ENCODE assay signal across 21 mouse cellular contexts in genomic region chr13:104074230-104074629, GRCm38 (mm10). TPM values are rescaled to one million over a fixed set of nuclear protein-coding genes. Genes with fewer than 3 reads are reported as not detected.
DNase-seq lines count a peak whose midpoint lies in the region; ATAC-seq and TF ChIP-seq lines count a peak whose summit lies in the region.
"Had no signal": no experiment of that assay in that cellular context is flagged by ENCODE, and none has a peak within 500 bp of the region (broad histone marks: within the 10 kb centered on the region; RNA-seq: fewer than 3 reads in every experiment).

No protein-coding gene starts in this region.

- H3K9ac ChIP-seq in heart, embryonic 12.5 days = no peak overlapping the region
- no peak overlapping the region for H3K9ac ChIP-seq in liver, embryonic 11.5 days (ENCODE audit: low read depth, low read length)
- no peak overlapping the region for H3K9ac ChIP-seq in liver, embryonic 13.5 days
- H3K9ac ChIP-seq: forebrain, embryonic 13.5 days; hindbrain, embryonic 14.5 days; neural tube, embryonic 12.5 days had no signal

- peaks cover 15% of the 10 kb centered on the region; the same call in 1 of the 2 replicates for H3K4me1 ChIP-seq in heart, embryonic 12.5 days (replicated peaks)
- H3K4me1 ChIP-seq in heart, embryonic 10.5 days = peaks cover 10% of the 10 kb centered on the region
- H3K4me1 ChIP-seq in liver, embryonic 11.5 days (replicated peaks; ENCODE audit: control insufficient read depth, insufficient read depth, low read length) = peaks cover 6% of the 10 kb centered on the region
- peaks cover 12% of the 10 kb centered on the region for H3K4me1 ChIP-seq in liver, embryonic 13.5 days (replicated peaks)
- H3K4me1 ChIP-seq: forebrain, embryonic 13.5 days; neural tube, embryonic 12.5 days had no signal

- no peak for DNase-seq in heart, embryonic 10.5 days (ENCODE audit: low spot score)
- DNase-seq in liver, embryonic 11.5 days (ENCODE audit: low spot score) = no peak
- no peak for DNase-seq in liver
- DNase-seq in liver, embryonic 13.5 days = no peak
- no peak for DNase-seq in retina, embryonic 14.5 days (ENCODE audit: low spot score)
- no peak for DNase-seq in left cerebral cortex, adult 2 months (ENCODE audit: extremely low spot score in 1 of 2, low spot score in 2 of 2)
- DNase-seq: cerebellum, adult 8-10 months; cerebellum, postnatal 25 days; left cerebral cortex, postnatal 4 days; right cerebral cortex, postnatal 4 days; thymus, adult 18-20 months had no signal

- no peaks in the 10 kb centered on the region for H3K27me3 ChIP-seq in heart, embryonic 12.5 days (replicated peaks)
- H3K27me3 ChIP-seq in heart, embryonic 10.5 days (ENCODE audit: insufficient read depth, poor library complexity, severe bottlenecking) = no peaks in the 10 kb centered on the region
- no peaks in the 10 kb centered on the region for H3K27me3 ChIP-seq in liver, embryonic 11.5 days (replicated peaks; ENCODE audit: control insufficient read depth, insufficient read depth, low read length)
- no peaks in the 10 kb centered on the region for H3K27me3 ChIP-seq in liver, embryonic 13.5 days
- H3K27me3 ChIP-seq: forebrain, embryonic 13.5 days; neural tube, embryonic 12.5 days; Patski had no signal

- ATAC-seq in heart, embryonic 12.5 days (ENCODE audit: insufficient number of reproducible peaks, low FRiP score) = no peak
- peak; percentile 56; the same call in 1 of the 2 replicates for ATAC-seq in liver, embryonic 11.5 days (replicated peaks; ENCODE audit: low FRiP score)
- peak; percentile 61 for ATAC-seq in liver, embryonic 13.5 days (ENCODE audit: low read depth)
- ATAC-seq: forebrain, embryonic 13.5 days; midbrain, embryonic 16.5 days; Patski had no signal

- H3K4me3 ChIP-seq in heart, embryonic 12.5 days = no peak overlapping the region
- H3K4me3 ChIP-seq in heart, embryonic 10.5 days = no peak overlapping the region
- no peak overlapping the region for H3K4me3 ChIP-seq in liver, embryonic 11.5 days (ENCODE audit: low read depth, low read length)
- H3K4me3 ChIP-seq in liver, embryonic 13.5 days (replicated peaks) = no peak overlapping the region
- no peak overlapping the region for H3K4me3 ChIP-seq in left cerebral cortex, adult 2 months
- H3K4me3 ChIP-seq: forebrain, embryonic 13.5 days; neural tube, embryonic 12.5 days had no signal

- no peaks in the 10 kb centered on the region for H3K9me3 ChIP-seq in heart, embryonic 12.5 days (replicated peaks)
- H3K9me3 ChIP-seq in heart, embryonic 10.5 days = no peaks in the 10 kb centered on the region
- H3K9me3 ChIP-seq in liver, embryonic 11.5 days (ENCODE audit: control insufficient read depth, low read length) = no peaks in the 10 kb centered on the region
- H3K9me3 ChIP-seq in liver, embryonic 13.5 days (replicated peaks) = no peaks in the 10 kb centered on the region
- H3K9me3 ChIP-seq: forebrain, embryonic 13.5 days; neural tube, embryonic 12.5 days had no signal

- intact Hi-C loops in left cerebral cortex, adult 2 months (cut with DNase I) = no loop called here

- H3K4me2 ChIP-seq in heart, embryonic 12.5 days = no peak overlapping the region
- H3K4me2 ChIP-seq in liver, embryonic 11.5 days = no peak overlapping the region
- H3K4me2 ChIP-seq in liver, embryonic 13.5 days = no peak overlapping the region
- H3K4me2 ChIP-seq: forebrain, embryonic 13.5 days; hindbrain, embryonic 14.5 days; midbrain, embryonic 11.5 days; neural tube, embryonic 12.5 days had no signal

- no peak for TF ChIP-seq CTCF in left cerebral cortex, adult 2 months (IDR thresholded peaks at IDR 0.05)

- H3K36me3 ChIP-seq in heart, embryonic 12.5 days = peaks cover 13% of the 10 kb centered on the region
- H3K36me3 ChIP-seq in heart, embryonic 10.5 days = peaks cover 9% of the 10 kb centered on the region
- no peaks in the 10 kb centered on the region; the same call in 1 of the 2 replicates for H3K36me3 ChIP-seq in liver, embryonic 11.5 days (ENCODE audit: control insufficient read depth, insufficient read depth, low read length)
- no peaks in the 10 kb centered on the region for H3K36me3 ChIP-seq in liver, embryonic 13.5 days
- H3K36me3 ChIP-seq: neural tube, embryonic 12.5 days had no signal

- 0 out of 2 replicates have a peak overlapping the region, but pooled peaks have one; percentile 9 for H3K27ac ChIP-seq in heart, embryonic 12.5 days (ENCODE audit: poor library complexity, severe bottlenecking)
- H3K27ac ChIP-seq in heart, embryonic 10.5 days = no peak overlapping the region
- H3K27ac ChIP-seq in liver, embryonic 11.5 days (ENCODE audit: low read depth, low read length) = no peak overlapping the region
- H3K27ac ChIP-seq in liver, embryonic 13.5 days = no peak overlapping the region
- H3K27ac ChIP-seq in left cerebral cortex, adult 2 months = no peak overlapping the region
- H3K27ac ChIP-seq: forebrain, embryonic 13.5 days; hindbrain, embryonic 14.5 days; neural tube, embryonic 12.5 days; stomach, postnatal 0 days had no signal

- WGBS in heart, embryonic 12.5 days = 79% methylated on average over 8 of the region's 8 CpGs
- WGBS in heart, embryonic 10.5 days = 86% methylated on average over 8 of the region's 8 CpGs
- WGBS in liver, embryonic 11.5 days = 57% methylated on average over 8 of the region's 8 CpGs
- WGBS in liver, embryonic 13.5 days (ENCODE audit: insufficient replicate concordance) = 42% methylated on average over 8 of the region's 8 CpGs

RNA-seq across cellular contexts. Expression of gene Nln, which starts 35.2 kb away (rescaled TPM):
- 25.7 and 26.9 TPM in 2 replicates for polyA plus RNA-seq in heart, embryonic 12.5 days (2016; fragmentation: Nextera tagmentation; extraction: Ambion mirVana)
- 22.2 and 27.2 TPM in 2 replicates for polyA plus RNA-seq in heart, embryonic 10.5 days (2016; fragmentation: Nextera tagmentation; extraction: Ambion mirVana)
- polyA plus RNA-seq in liver, embryonic 11.5 days (2014; fragmentation: Nextera tagmentation; extraction: Ambion mirVana) = 20.9 and 22.7 TPM in 2 replicates
- 9.1 and 12.1 TPM in 2 replicates for polyA plus RNA-seq in liver, embryonic 13.5 days (2015; fragmentation: Nextera tagmentation; extraction: Ambion mirVana)
- 10 to 100 TPM; 24.1 to 27.0 TPM for total RNA-seq in left cerebral cortex, adult 2 months (2021)

RNA-seq across cellular contexts. Expression of gene Sgtb, which starts 35.3 kb away (rescaled TPM):
- 2.5 and 3.5 TPM in 2 replicates for polyA plus RNA-seq in heart, embryonic 12.5 days (2016; fragmentation: Nextera tagmentation; extraction: Ambion mirVana)
- 3.1 and 4.1 TPM in 2 replicates for polyA plus RNA-seq in heart, embryonic 10.5 days (2016; fragmentation: Nextera tagmentation; extraction: Ambion mirVana)
- polyA plus RNA-seq in liver, embryonic 11.5 days (2014; fragmentation: Nextera tagmentation; extraction: Ambion mirVana) = 2.1 and 2.7 TPM in 2 replicates
- polyA plus RNA-seq in liver, embryonic 13.5 days (2015; fragmentation: Nextera tagmentation; extraction: Ambion mirVana) = 0.62 and 0.74 TPM in 2 replicates
- total RNA-seq in left cerebral cortex, adult 2 months (2021) = 100 to 1,000 TPM; 133 to 139 TPM
- total RNA-seq: hematopoietic stem cell, adult 5-6 weeks; MEL had no signal
